Mouse (Mus musculus) testis, adult 10 weeks (tissue): ENCODE data around the gene Olfr960. TPM values are rescaled to one million over a fixed set of nuclear protein-coding genes. Genes with fewer than 3 reads are reported as not detected.

Experiments used
- polyA plus RNA-seq: library from polyadenylated mRNA; stranded (reverse); fragments of 350-450 nt; fragmentation: Illumina TruSeq; extraction: RNeasy Lipid Tissue Mini Kit (QIAGEN cat#74804); gene quantifications from one replicate; pipeline ENCODE4 v1.2.3, GENCODE M21; 2014; ENCODE audit warnings: low read depth, low replicate concordance

Olfr960 gene
- not detected for polyA plus RNA-seq

DNA sequence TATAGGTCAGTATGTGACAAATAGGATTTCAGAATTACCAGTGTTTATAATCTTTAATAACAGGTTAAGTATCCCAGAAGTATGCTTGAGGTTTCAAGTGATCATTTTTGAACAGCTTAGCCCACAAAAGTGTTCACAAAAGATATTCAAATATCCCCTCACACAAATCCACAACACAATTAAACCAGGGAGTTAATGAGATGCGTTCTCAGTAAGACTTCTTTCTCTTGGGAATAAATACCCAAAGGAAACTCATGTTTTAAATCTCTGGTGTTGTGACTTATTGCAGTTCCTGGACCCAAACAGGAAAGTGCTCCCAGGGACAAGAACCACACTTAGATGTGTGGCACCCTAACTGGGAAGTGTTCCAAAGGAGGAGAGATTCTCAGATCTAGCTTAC, at the start of gene Olfr960:
Gene Olfr960, plus strand, starts transcription at position 301 of the 400 bp plus-strand sequence.

DNA sequence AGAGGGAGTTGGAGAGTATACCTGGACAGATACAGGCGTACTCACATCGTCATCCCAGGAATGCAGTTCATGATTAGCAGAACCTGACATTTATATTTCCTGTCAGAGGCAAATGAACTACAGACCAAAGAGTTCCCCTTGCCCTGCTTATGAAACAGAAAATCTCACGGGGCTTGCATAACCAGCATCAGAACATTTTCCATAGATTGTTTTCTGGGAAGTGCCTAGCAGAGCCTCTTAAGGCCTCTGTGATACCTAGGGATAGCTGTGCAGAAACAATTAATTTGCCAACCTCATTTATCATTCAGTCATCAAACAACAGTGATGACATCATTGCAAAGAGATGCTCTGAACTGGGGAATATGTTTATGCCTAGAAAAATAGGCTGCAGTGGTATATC, 45.7 kb upstream of the Olfr960 start, which contains the start of gene Olfr959:
Gene Olfr959, minus strand, starts transcription at position 101 of the 400 bp plus-strand sequence.

DNA sequence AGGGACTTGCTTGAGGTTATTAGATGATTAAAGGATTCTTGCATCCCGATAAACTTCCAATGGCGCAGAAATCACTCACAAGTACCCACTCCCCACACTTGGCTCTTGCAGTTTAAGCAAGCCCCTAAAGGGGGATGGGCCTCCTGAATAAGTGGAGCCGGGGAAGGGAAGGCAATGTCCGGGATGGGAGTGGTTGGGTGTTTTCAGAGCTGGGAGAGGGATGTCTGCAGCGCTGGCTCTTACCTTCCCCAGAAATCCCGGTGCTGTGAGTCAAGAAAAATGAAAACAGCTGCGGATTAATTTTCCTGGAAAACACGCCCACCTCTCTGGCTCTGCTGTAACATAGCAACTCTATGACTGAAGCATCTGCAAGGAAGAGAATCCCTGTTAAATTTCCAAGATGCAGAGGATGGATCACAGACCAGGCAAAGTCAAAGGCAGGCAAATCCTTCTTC, 17.1 kb upstream of the Olfr960 start, which contains the start of gene AW551984:
Gene AW551984, minus strand, starts transcription at position 405 of the 455 bp plus-strand sequence.

DNA sequence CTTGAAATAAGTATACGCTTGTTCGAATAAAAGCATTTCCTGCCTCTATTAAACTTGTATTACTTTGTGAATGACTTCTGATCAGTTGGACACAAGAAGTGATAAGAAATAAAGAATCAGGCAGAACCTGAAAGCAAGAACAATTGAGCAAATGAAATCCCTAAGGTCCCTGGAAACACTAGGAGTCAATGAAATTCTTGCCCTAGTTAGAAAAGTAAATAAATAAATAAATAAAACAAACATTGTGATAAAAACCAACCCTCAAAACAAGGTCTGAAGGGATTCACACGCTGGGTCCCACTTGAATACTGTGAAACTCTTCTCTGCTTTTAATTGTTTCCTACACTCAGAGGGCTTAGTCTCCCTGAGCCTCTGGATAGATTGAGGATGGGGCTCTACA, 10.8 kb upstream of the Olfr960 start, which contains the start of gene Olfr148:
Gene Olfr148, plus strand, starts transcription at position 301 of the 400 bp plus-strand sequence.

DNA sequence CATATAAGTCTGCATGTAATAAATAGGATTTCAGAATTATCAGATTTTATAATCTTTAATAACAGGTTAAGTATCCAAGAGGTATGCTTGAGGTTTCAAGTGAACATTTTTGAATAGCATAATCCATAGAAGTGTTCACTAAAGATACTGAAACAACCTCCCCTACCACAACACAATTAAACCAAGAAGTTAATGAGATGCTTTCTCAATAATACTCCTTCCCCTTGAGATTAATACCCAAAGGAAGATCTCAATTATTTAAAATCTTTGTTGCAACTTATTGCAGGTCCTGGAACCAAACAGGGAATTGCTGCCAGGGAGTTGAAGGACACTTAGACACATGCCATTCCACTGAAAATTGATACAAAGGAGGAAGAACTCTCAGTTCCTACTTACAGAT, 23.6 kb downstream of the Olfr960 start, which contains the start of gene Olfr961:
Gene Olfr961, plus strand, starts transcription at position 301 of the 400 bp plus-strand sequence.

DNA sequence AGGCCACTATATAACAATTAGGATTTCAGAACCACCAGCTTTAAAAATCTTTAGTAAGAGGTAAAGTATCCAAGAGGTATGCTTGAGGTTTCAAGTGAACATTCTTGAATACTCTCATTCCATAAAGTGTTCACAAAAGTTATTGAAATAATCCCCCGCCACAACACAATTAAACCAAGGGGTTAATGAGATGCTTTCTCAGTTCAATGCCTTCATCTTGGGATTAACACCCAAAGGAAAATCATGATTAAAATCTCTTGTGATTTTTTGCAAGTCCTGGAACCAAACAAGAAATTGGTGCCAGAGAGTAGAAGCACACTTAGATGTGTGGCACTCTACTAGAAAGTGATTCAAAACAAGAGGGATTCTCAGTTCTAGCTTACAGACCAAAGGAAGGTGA, 45.7 kb downstream of the Olfr960 start, which contains the start of gene Olfr963:
Gene Olfr963, plus strand, starts transcription at position 301 of the 400 bp plus-strand sequence.

Other genes starting within 250 kb of the Olfr960 start
- not detected for gene Olfr951, start 234.0 kb upstream of the Olfr960 start, polyA plus RNA-seq
- gene Olfr952, start 194.2 kb upstream of the Olfr960 start, polyA plus RNA-seq = not detected
- not detected for gene Olfr954, start 164.7 kb upstream of the Olfr960 start, polyA plus RNA-seq
- gene Olfr955, start 149.4 kb upstream of the Olfr960 start, polyA plus RNA-seq = not detected
- not detected for gene Olfr44, start 127.4 kb upstream of the Olfr960 start, polyA plus RNA-seq
- not detected for gene Olfr957, start 105.6 kb upstream of the Olfr960 start, polyA plus RNA-seq
- not detected for gene Olfr958, start 67.3 kb upstream of the Olfr960 start, polyA plus RNA-seq
- not detected for gene Olfr959, start 45.8 kb upstream of the Olfr960 start, polyA plus RNA-seq
- gene AW551984, start 17.0 kb upstream of the Olfr960 start, polyA plus RNA-seq = 0.08 TPM
- gene Olfr148, start 10.7 kb upstream of the Olfr960 start, polyA plus RNA-seq = not detected
- not detected for gene Olfr961, start 23.7 kb downstream of the Olfr960 start, polyA plus RNA-seq
- gene Olfr963, start 45.8 kb downstream of the Olfr960 start, polyA plus RNA-seq = not detected
- gene Olfr149, start 85.7 kb downstream of the Olfr960 start, polyA plus RNA-seq = not detected
- gene Olfr965, start 90.0 kb downstream of the Olfr960 start, polyA plus RNA-seq = not detected
- gene Olfr150, start 109.6 kb downstream of the Olfr960 start, polyA plus RNA-seq = not detected
- gene Olfr967, start 124.9 kb downstream of the Olfr960 start, polyA plus RNA-seq = not detected
- not detected for gene Olfr968, start 161.9 kb downstream of the Olfr960 start, polyA plus RNA-seq
- not detected for gene Olfr969, start 169.6 kb downstream of the Olfr960 start, polyA plus RNA-seq
- not detected for gene Olfr970, start 187.5 kb downstream of the Olfr960 start, polyA plus RNA-seq
- gene Olfr971, start 215.5 kb downstream of the Olfr960 start, polyA plus RNA-seq = not detected
- gene Olfr972, start 245.0 kb downstream of the Olfr960 start, polyA plus RNA-seq = not detected